Mouse (Mus musculus): ENCODE data around the gene Fgf5.

Gene Fgf5

GRCm38 (mm10) chr5:98253838-98254821, at the start of gene Fgf5:
Fgf5 (plus strand) TSS chr5:98254184.
- DNase-seq (ENCODE audit: low spot score in 2 of 2) = peak in 1 of 2 experiments; percentile 20

DNA sequence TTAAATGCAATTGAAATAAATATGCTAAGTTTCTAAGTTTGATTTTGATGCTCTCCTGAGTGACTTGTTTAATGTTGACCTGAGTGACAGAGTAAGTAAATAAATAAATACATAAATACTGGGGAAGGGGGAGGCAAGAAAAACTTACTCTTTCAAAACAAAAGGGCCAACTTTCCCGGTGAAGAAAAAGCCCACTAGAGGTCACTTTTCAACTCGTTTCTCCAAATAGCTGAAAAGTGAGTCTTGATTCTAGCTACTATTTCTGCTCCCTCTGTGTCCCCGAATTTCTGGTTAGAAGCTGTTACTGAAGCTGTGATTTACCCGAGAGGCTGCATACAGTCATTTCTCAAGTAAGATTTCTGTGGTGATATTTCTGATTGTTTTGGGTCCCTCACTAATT, 41.5 kb upstream of the Fgf5 start:
- DNase-seq (ENCODE audit: low spot score in 2 of 2) = no peak

GRCm38 (mm10) chr5:98221956-98222355, 32.0 kb upstream of the Fgf5 start:
- DNase-seq (ENCODE audit: low spot score in 2 of 2) = no peak

- no peak for DNase-seq (ENCODE audit: low spot score in 2 of 2)
Observed at GRCm38 (mm10) chr5:98226710-98227109, 27.3 kb upstream of the Fgf5 start.

DNA sequence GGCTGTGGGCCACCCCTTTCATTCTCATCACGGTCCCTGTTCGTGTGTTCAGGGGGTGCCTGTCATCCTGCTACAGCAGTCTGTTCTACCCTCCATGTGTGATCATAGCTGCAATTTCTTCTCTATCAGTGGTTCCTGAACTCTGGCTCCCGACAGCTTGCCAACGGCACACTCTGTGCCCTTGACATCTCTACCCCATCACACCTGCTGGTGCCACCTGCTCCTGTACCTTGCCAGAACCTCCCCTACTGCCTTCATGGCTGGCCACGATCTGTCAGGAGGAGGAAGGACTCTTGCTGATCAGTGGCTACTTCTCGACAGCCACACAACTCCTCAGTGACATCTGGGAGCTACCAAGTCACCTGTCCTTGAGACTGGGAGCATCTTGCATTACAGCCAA, 24.5 kb upstream of the Fgf5 start:
- no peak for DNase-seq (ENCODE audit: low spot score in 2 of 2)

DNA sequence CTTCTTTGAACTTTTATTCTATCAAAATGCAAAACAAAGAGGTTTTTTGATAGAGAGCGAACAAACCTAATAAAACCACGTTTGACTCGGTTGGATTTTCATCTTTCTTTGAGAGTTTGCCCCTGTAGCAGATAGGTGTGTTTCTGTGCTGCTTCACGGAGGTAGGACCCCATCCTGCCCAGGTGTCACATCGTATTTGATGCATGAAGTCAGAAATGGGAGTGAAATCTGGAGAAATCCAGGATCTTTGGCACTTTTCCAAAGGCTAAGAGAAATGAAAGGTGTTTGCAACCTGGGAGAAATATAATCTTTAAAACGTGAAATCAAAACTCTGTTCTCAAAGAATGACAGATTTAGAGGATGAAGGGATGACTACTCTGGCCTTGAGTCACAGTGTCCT, 15.5 kb upstream of the Fgf5 start:
- no peak for DNase-seq (ENCODE audit: low spot score in 2 of 2)

GRCm38 (mm10) chr5:98241322-98241829, 12.6 kb upstream of the Fgf5 start:
- DNase-seq (ENCODE audit: low spot score in 2 of 2) = no peak

DNA sequence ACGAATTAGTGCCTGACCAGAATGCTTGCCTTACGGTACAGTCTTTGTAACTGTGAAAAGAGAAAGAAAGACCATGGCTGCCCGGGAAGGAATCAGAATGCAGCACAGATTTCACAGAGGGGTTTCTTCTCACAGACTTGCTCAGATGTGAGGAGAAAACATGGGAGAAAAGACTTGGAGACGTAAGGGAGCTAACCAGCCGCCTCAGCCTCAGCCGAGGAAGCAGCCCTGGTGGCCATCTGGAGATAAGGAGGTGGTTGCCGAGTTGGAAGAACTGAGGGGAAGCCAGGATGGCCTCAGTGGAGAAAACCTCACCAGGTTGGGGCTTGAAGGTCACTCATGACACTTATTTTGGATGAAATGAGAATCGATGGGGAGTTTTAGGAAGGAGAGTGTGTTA, 8.7 kb upstream of the Fgf5 start:
- DNase-seq (ENCODE audit: low spot score in 2 of 2) = no peak

GRCm38 (mm10) chr5:98245976-98246375, 8.0 kb upstream of the Fgf5 start:
- no peak for DNase-seq (ENCODE audit: low spot score in 2 of 2)

DNA sequence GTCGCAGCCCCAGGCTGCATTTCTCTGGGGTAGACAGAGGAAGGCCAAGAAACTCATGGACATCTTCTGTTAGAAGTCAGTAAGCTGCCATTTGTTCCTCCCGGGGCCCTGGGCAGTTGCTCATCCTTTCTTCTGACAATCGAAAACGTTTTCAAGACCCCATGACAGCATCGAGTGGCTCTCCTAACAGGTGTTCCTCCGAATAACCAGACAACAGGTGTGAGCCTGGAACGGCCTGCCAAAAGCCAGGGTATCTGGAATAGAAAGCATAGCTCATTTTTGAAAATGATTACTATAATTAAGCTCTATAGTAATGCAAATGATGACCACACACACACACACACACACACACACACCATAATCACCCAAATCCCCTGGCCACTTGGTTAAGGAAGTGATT, 7.2 kb upstream of the Fgf5 start:
- DNase-seq (ENCODE audit: low spot score in 2 of 2) = no peak

GRCm38 (mm10) chr5:98247516-98247915, 6.5 kb upstream of the Fgf5 start:
- no peak for DNase-seq (ENCODE audit: low spot score in 2 of 2)

- DNase-seq (ENCODE audit: low spot score in 2 of 2) = no peak
Observed at GRCm38 (mm10) chr5:98253147-98253546, 837 bp upstream of the Fgf5 start.

DNA sequence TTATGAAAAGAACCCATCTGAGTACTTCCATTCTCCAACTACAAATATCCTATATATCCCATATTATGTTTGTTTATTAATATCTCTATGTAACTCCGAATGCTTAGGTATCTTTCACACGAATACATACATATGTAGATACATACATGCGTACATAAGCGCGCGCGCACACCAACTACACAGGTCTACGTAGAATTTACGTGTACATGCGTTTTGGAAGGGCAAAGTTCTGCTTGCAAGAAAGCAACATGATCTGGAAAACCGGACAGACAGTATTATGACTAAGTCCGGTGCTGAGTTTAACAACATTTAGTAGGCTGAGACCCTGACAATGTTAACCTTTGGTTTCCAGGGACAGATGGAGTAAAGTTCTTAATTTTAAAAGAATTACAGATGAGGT, 1.2 kb downstream of the Fgf5 start:
- no peak for DNase-seq (ENCODE audit: low spot score in 2 of 2)

DNA sequence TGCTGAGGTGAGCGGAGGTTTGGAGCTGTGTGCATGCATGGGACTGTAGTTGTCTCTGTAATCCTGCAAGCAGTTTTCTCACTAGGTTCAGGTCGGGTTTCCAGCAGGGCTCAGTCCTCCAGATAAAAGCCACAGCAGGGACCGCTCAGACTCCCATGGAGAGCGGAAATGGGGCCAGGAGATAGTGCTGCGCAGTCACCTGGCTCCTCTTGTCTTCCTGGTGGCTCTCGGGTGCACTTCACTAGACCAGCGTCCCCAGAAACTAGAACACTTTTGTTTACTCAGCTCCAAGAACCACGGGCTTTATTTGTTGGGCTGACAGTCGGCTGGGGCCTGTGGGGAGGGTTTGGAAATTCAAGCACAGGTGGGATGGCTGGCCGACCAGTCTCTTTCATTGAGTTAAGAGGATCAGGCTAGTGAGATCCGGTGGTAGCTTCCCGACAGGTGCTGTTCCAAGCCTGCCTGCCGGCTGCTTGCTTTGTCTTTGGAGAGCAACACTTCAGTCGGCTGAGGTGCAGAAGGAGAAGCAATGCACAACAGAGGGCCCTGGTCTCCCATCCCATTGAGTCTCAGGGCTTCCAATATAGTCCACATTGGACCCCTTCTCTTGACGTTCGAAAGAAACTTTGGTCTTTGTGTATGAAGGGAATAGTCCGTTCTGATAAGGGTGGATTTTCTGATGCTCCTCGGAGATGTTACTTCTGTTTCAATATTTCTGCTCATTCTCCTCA, 1.9 kb downstream of the Fgf5 start:
- no peak for DNase-seq (ENCODE audit: low spot score in 2 of 2)

GRCm38 (mm10) chr5:98275318-98275818, 21.4 kb downstream of the Fgf5 start:
- DNase-seq (ENCODE audit: low spot score in 2 of 2) = no peak

GRCm38 (mm10) chr5:98281993-98282392, 28.0 kb downstream of the Fgf5 start:
- no peak for DNase-seq (ENCODE audit: low spot score in 2 of 2)

GRCm38 (mm10) chr5:98283696-98284478, 29.9 kb downstream of the Fgf5 start:
- no peak for DNase-seq (ENCODE audit: low spot score in 2 of 2)

DNA sequence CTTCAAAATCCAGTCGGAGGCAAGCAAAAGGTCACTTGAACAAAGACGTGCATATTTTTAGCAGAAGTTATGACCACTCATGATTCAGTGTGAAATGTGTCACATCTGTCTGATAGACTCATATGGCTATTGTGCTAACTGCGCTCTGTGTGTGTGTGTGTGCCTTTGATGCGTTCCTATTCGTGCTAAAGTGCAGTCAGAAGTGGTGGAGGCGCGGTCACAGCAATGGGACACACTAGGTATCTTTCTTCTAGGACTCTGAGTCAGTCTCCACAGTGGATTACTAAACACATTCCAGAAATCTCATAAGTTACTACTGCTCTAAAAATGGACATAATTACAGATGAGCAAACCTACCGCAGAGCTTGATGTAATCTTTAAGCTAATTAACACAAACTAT, 36.7 kb downstream of the Fgf5 start:
- no peak for DNase-seq (ENCODE audit: low spot score in 2 of 2)

DNA sequence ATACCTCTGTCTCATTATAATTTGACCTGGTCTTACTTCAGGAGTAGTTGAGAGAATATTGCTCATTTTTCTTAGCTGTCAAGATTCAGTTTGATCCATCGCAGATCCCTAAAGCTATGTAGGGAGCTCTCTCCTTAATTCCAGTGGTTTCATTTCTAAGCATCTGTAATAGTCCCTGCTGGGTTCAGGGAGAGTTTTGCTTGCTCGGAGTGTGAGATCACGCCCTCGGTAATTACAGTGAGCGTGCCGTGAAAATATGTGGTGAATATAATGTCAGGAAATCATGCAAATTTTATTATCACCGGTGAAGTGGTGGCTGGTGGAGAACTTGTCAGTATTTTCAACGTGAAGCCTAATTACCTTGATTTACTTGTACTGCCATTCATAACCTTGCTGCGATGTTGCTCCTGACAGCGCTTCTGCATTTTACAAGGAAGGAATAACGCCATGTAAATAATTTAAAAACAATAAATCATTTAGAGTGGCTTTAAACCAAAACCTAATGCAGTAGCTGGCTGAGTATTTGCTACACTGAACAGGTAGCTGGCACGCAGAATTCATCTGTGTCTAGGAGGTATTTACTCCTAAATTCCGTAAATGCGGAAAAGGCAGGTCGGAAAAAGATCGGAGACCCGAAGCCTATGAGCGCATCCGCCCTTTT, 38.5 kb downstream of the Fgf5 start:
- DNase-seq (ENCODE audit: low spot score in 2 of 2) = no peak

DNA sequence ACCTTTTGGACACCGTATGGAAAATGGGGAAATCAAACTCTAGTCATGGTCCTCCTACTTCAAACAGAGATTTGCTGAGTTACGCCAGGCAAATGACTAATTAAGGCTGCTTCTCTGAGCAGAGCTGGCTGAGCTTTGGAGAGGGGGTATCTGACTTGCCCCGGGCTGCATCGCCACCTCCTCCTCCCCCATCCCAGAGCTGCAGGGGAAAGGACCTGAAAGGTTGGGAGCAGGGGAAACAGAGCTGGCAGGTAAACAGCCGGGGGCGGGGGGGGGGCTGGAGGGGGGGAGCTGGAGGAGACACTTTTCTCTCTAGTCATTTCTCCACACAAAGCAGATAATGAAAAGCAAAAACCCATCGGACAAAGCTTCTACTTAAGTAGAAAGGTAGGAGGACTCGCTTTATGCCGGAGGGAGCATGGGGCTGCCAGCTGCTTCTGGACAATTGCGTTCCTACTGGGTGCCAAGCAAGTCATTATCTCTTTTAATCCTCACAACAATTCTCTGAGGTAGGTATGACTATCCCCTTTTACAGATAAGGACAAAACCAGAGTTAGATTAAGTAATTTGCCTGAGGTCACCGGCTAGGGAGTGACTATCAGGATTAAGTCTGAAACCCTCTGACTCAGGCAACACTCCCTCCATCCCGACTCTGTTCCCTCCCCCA, 39.2 kb downstream of the Fgf5 start:
- no peak for DNase-seq (ENCODE audit: low spot score in 2 of 2)

DNA sequence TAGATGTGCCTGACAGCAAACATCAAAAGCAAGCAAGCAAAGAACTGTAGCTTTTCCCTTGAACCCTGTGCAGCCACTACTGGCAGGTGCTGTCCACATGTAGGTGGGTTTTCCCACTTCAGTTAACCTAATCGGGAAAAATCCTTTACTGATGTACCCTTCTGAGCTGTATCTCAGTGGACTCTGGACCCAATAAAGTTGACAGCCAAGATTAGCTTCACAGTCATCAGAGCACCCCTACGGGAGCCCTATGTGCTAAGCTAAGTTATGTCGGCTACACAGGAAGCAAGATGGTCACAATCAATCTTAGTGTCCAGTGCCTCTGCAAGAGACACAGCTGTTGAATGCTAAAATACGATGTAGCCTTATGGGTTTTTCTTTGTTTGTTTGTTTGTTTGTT, 46.1 kb downstream of the Fgf5 start:
- DNase-seq (ENCODE audit: low spot score in 2 of 2) = no peak

Measured in frontal cortex, postnatal 25 days (tissue).